Mouse (Mus musculus) intestine, postnatal 0 days (tissue): ENCODE data around the gene 4933424G06Rik. TPM values are rescaled to one million over a fixed set of nuclear protein-coding genes. Genes with fewer than 3 reads are reported as not detected.

Experiments
- ATAC-seq: fragments of 200-750 bp; cut with Nextera tagmentation; 2 replicates; pipeline ENCODE4 v1.8.0; 2017; ENCODE audit warnings: mild to moderate bottlenecking, moderate TSS enrichment, moderate library complexity
- H3K27ac ChIP-seq: fragments of 300-500 bp; sonication (generic); 2 replicates; pipeline ENCODE4 v1.5.1; 2014; ENCODE audit warnings: mild to moderate bottlenecking, low read depth, low read length, moderate library complexity
- H3K27me3 ChIP-seq: fragments of 300-500 bp; sonication (generic); replicated peaks from 2 replicates; pipeline ENCODE4 v1.6.1; 2014; ENCODE audit warnings: low read length, mixed read lengths; ENCODE audit not compliant: control insufficient read depth, insufficient read depth
- H3K36me3 ChIP-seq: fragments of 300-500 bp; sonication (generic); 2 replicates; pipeline ENCODE4 v1.6.1; 2014; ENCODE audit warnings: mild to moderate bottlenecking, moderate library complexity; ENCODE audit not compliant: control insufficient read depth, insufficient read depth
- H3K4me1 ChIP-seq: fragments of 300-500 bp; sonication (generic); replicated peaks from 2 replicates; pipeline ENCODE4 v1.6.1; 2014; ENCODE audit warnings: antibody characterized with exemption, low read length, mixed read lengths; ENCODE audit not compliant: control insufficient read depth, insufficient read depth
- H3K4me2 ChIP-seq: fragments of 300-500 bp; sonication (generic); replicated peaks from 2 replicates; pipeline ENCODE4 v1.6.1; 2014; ENCODE audit warnings: low read depth, mild to moderate bottlenecking, moderate library complexity
- H3K4me3 ChIP-seq: fragments of 300-500 bp; sonication (generic); 2 replicates; pipeline ENCODE4 v1.5.1; 2014; ENCODE audit warnings: low read depth, low read length
- H3K9ac ChIP-seq: fragments of 300-500 bp; sonication (generic); 2 replicates; pipeline ENCODE4 v1.6.1; 2014; ENCODE audit warnings: mild to moderate bottlenecking, low read depth, low read length
- H3K9me3 ChIP-seq: fragments of 300-500 bp; sonication (generic); 2 replicates; pipeline ENCODE4 v1.6.1; 2016; ENCODE audit warnings: mixed run types; ENCODE audit not compliant: control insufficient read depth
- CTCF ChIP-seq: sonication (generic); IDR thresholded peaks from 2 replicates; pipeline ENCODE4 v1.5.1; 2016; ENCODE audit warnings: low read depth, mild to moderate bottlenecking, control low read depth, antibody characterized with exemption, moderate library complexity
- WGBS: fragments of 180-500 bp; shearing (Covaris S2); extraction: QIAGEN DNeasy Blood & Tissue Kit; methylation state at CpG from one replicate; pipeline ENCODE4 v1.1.7; 2014; 5-methylcytosine and 5-hydroxymethylcytosine counted together
- polyA plus RNA-seq: library from polyadenylated mRNA; unstranded; fragments of >200 nt; fragmentation: Nextera tagmentation; extraction: Ambion mirVana; gene quantifications from 2 replicates; pipeline ENCODE4 v1.2.1, GENCODE M21; 2015

4933424G06Rik gene
- polyA plus RNA-seq, 1 experiment from 2014 or later, result not detected

DNA sequence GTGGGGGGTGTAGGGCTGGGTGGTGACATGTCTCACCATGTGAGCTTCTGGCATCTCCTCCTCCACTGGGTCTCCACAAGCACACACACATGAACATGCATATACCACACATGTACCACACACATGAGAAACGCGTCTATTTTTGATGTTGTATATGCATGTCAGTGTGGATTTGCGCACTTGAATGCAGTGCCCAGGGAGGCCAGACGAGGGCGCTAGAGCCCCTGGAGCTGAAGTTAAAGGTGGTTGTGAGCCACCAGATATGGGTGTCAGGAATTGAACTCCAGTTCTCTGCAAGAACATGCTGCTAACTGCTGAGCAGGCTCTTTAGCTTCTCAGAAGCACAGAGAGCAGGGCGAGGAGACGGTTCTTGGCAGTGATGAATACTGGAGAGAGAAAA, 76.4 kb downstream of the 4933424G06Rik start:
- 87% methylated on average over 7 of the region's 7 CpGs for WGBS
- Histone ChIP-seq H3K9me3 (no peaks in the 10 kb centered on the region), H3K36me3 (peaks cover 9% of the 10 kb centered on the region; the same call in 1 of the 2 replicates), H3K4me3 (no peak overlapping the region), H3K9ac (no peak overlapping the region), H3K4me1 (no peaks in the 10 kb centered on the region; the same call in 1 of the 2 replicates), H3K27ac (no peak overlapping the region), H3K27me3 (no peaks in the 10 kb centered on the region), H3K4me2 (no peak overlapping the region)
- ATAC-seq, result no peak
- peak; percentile 48 for TF ChIP-seq CTCF

DNA sequence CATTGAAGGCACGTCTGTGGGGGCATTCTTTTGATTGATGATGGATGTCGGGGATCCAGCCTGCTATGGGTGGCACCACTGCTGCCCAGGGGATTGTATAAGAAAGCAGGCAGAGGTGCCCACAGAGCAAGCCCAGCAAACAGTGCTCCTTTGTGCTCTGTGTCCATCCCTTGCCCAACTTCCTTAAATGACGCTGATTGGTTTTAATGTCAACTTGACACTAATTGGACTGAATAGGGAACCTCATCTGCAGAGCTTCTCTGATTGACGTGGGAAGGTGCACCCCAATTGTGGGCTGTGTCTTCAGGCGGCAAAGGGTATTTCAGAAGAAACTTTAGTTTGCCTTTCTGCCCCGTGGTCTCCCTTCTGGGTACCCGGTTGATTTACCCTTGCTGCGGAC, 79.5 kb downstream of the 4933424G06Rik start:
- H3K27ac ChIP-seq, result no peak overlapping the region

DNA sequence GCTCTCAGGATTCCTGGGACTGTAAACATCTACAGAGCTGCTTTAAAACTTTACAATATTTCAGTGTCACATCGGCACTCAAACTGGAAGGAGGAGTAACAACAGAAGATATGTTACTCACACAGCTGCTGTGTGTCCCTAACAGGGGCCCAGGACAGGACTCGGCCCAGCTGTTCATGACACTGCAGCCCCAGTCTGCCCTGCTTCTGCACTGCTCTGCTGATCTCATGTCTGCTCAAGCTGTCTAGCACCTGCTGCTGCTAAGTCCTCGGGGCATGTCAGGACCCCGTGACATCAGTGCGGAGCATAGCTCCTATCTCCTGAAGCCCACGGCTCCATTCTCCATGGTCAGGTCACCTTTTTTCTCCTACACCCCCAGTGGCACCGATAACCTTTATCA, 86.8 kb downstream of the 4933424G06Rik start:
- Histone ChIP-seq H3K36me3 (peaks cover 86% of the 10 kb centered on the region), H3K9ac (no peak overlapping the region), H3K4me3 (no peak overlapping the region), H3K27ac (no peak overlapping the region), H3K9me3 (no peaks in the 10 kb centered on the region), H3K4me2 (no peak overlapping the region), H3K27me3 (no peaks in the 10 kb centered on the region), H3K4me1 (no peaks in the 10 kb centered on the region)
- ATAC-seq, result no peak
- WGBS, result 83% methylated on average over 7 of the region's 7 CpGs
- TF ChIP-seq CTCF, result no peak

More for the DNA sequence above, 79.5 kb downstream of the 4933424G06Rik start:
- ATAC-seq, result no peak
- H3K9ac ChIP-seq, result no peak overlapping the region
- no peaks in the 10 kb centered on the region for H3K27me3 ChIP-seq
- no peaks in the 10 kb centered on the region for H3K9me3 ChIP-seq
- no peak for TF ChIP-seq CTCF
- H3K4me3 ChIP-seq, result no peak overlapping the region
- WGBS, result 79% methylated on average over 8 of the region's 8 CpGs
- H3K36me3 ChIP-seq, result peaks cover 37% of the 10 kb centered on the region
- H3K4me2 ChIP-seq, result no peak overlapping the region
- H3K4me1 ChIP-seq, result no peaks in the 10 kb centered on the region; the same call in 1 of the 2 replicates

DNA sequence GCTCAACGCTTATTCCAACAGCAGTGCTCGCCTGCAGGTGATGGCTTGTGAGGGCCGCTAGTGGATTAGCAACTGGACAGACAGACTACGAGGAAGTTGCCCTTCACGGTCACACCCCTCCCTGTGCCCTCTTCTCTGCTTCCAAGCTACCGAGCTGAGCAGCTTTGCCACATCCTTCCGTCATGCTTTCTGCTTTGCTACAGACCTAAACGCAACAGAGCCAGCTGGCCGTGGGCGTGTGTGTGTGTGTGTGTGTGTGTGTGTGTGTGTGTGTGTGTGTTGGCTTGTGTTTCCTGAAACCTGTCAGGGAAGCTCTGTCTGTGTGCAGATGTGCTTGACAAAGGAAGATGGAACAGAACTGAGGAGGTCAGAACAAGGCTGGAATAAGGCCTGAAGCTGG, 87.5 kb downstream of the 4933424G06Rik start:
- no peak for TF ChIP-seq CTCF
- Histone ChIP-seq H3K27me3 (no peaks in the 10 kb centered on the region), H3K9ac (no peak overlapping the region), H3K4me1 (no peaks in the 10 kb centered on the region), H3K4me2 (no peak overlapping the region), H3K4me3 (no peak overlapping the region), H3K36me3 (peaks cover 87% of the 10 kb centered on the region), H3K27ac (no peak overlapping the region), H3K9me3 (no peaks in the 10 kb centered on the region)
- no peak for ATAC-seq
- WGBS, result 70% methylated on average over 10 of the region's 10 CpGs

- TF ChIP-seq CTCF, result no peak
- Histone ChIP-seq H3K9me3 (no peaks in the 10 kb centered on the region), H3K36me3 (peaks cover 84% of the 10 kb centered on the region), H3K4me2 (no peak overlapping the region), H3K4me1 (no peaks in the 10 kb centered on the region), H3K4me3 (no peak overlapping the region), H3K27ac (no peak overlapping the region), H3K27me3 (no peaks in the 10 kb centered on the region), H3K9ac (no peak overlapping the region)
- ATAC-seq, result no peak
- WGBS, result 64% methylated on average over 3 of the region's 3 CpGs
Observed at GRCm38 (mm10) chr1:36800379-36801011, 90.5 kb downstream of the 4933424G06Rik start.

DNA sequence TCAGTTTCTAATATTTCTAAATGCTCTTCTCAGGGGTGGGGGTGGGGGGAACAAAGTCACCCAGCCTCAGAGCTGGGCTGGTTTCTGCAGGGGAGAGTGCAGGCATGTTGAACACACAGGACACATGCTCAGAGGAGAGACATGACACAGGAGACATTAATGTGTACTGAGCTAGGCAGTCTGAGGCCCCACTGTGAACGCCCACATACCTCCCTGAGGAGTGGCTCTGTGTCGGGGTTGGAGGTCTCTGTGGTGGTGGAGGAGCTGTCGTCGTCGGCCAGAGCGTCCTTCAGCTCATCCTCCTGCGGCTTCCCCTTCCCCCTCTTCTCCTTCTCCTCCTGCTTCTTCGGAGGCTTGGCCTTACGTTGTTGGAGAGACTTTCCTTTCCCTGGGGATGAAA, 94.3 kb downstream of the 4933424G06Rik start:
- Histone ChIP-seq H3K4me1 (no peaks in the 10 kb centered on the region), H3K27ac (no peak overlapping the region), H3K36me3 (peaks cover 83% of the 10 kb centered on the region), H3K9ac (no peak overlapping the region), H3K27me3 (no peaks in the 10 kb centered on the region), H3K4me3 (no peak overlapping the region), H3K9me3 (no peaks in the 10 kb centered on the region), H3K4me2 (no peak overlapping the region)
- no peak for ATAC-seq
- WGBS, result 58% methylated on average over 9 of the region's 9 CpGs
- TF ChIP-seq CTCF, result no peak
